Mouse (Mus musculus) embryonic facial prominence, embryonic 13.5 days (tissue): ENCODE data around the gene Snrpa. TPM values are rescaled to one million over a fixed set of nuclear protein-coding genes. Genes with fewer than 3 reads are reported as not detected.

Experiments
- ATAC-seq: fragments of 200-750 bp; cut with Nextera tagmentation; 2 replicates; pipeline ENCODE4 v1.8.0; 2017; ENCODE audit warnings: low read depth; ENCODE audit not compliant: insufficient number of reproducible peaks, insufficient read depth, low FRiP score, low TSS enrichment
- H3K27ac ChIP-seq: fragments of 300-500 bp; sonication (generic); 2 replicates; pipeline ENCODE4 v1.5.1; 2015; ENCODE audit warnings: moderate library complexity, mild to moderate bottlenecking, inconsistent platforms
- H3K27me3 ChIP-seq: fragments of 300-500 bp; sonication (generic); 2 replicates; pipeline ENCODE4 v1.6.1; 2015; ENCODE audit warnings: mild to moderate bottlenecking, inconsistent platforms
- H3K36me3 ChIP-seq: fragments of 300-500 bp; sonication (generic); 2 replicates; pipeline ENCODE4 v1.6.1; 2015; ENCODE audit warnings: mild to moderate bottlenecking, inconsistent platforms
- H3K4me1 ChIP-seq: fragments of 300-500 bp; sonication (generic); 2 replicates; pipeline ENCODE4 v1.6.1; 2015; ENCODE audit warnings: inconsistent platforms
- H3K4me2 ChIP-seq: fragments of 300-500 bp; sonication (generic); 2 replicates; pipeline ENCODE4 v1.6.1; 2015; ENCODE audit warnings: moderate library complexity, mild to moderate bottlenecking, inconsistent platforms
- H3K4me3 ChIP-seq: fragments of 300-500 bp; sonication (generic); 2 replicates; pipeline ENCODE4 v1.5.1; 2015; ENCODE audit warnings: mild to moderate bottlenecking, inconsistent platforms
- H3K9ac ChIP-seq: fragments of 300-500 bp; sonication (generic); 2 replicates; pipeline ENCODE4 v1.6.1; 2015; ENCODE audit warnings: mild to moderate bottlenecking, inconsistent platforms
- H3K9me3 ChIP-seq: fragments of 300-500 bp; sonication (generic); 2 replicates; pipeline ENCODE4 v1.6.1; 2016; ENCODE audit warnings: inconsistent platforms
- WGBS: fragments of 180-500 bp; shearing (Covaris S2); methylation state at CpG from one replicate; pipeline ENCODE4 v1.1.7; 2015; ENCODE audit warnings: mixed read lengths; 5-methylcytosine and 5-hydroxymethylcytosine counted together
- polyA plus RNA-seq: library from polyadenylated mRNA; unstranded; fragments of >200 nt; fragmentation: Nextera tagmentation; extraction: Ambion mirVana; gene quantifications from 2 replicates; pipeline ENCODE4 v1.2.1, GENCODE M21; 2015

The Snrpa gene
- polyA plus RNA-seq, 1 experiment from 2014 or later = 292 TPM

DNA sequence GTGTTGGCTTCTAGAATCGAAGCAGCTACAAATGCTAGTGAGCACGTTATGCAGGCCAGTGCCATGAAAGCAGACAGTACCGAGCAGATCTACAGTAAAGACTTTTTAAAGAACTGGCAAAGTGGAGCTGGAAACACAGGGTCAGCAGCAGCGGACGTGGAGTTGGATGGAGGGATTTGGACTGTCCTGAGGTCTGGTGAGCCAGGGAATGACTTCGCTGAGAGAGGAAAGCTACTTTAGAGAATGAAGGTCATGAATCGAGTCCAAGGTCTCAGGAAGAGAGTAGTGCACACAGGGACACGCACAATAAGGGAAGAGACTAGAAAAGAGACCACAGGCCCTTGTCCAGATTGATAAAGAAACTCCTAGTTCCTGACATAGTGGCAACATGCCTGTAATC is 1.6 kb upstream of the Snrpa start:
- ATAC-seq = no peak
- no peak overlapping the region for H3K4me3 ChIP-seq
- H3K27ac ChIP-seq = no peak overlapping the region
- WGBS = 90% methylated on average over 8 of the region's 8 CpGs
- H3K4me1 ChIP-seq = peaks cover 17% of the 10 kb centered on the region
- H3K9ac ChIP-seq = no peak overlapping the region
- H3K4me2 ChIP-seq = no peak overlapping the region
- H3K9me3 ChIP-seq = no peaks in the 10 kb centered on the region
- H3K27me3 ChIP-seq = no peaks in the 10 kb centered on the region
- H3K36me3 ChIP-seq = peaks cover 47% of the 10 kb centered on the region

DNA sequence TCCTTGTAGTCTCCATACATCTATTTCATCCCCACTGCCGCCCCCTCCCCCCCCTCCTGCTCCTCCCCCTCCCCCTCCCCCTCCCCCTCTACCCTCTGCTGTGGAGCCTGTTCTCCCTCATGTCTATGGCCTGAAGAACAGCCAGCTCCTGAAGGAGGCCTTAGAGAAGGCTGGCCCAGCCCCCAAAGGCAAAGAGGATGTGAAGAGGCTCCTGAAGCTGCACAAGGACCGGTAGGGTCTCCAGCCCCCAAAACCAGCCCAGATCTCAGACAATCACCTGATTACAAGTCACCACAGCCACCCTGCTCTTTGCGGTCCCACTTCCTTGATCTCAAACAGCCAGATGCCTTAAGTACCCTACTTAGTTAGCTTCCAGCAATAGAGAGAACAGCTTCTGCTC is 1.1 kb upstream of the Snrpa start:
- WGBS = 86% methylated on average over 2 of the region's 3 CpGs
- Histone ChIP-seq H3K4me2 (peak overlapping the region; percentile 95; the same call in 1 of the 2 replicates), H3K4me1 (peaks cover 17% of the 10 kb centered on the region), H3K9ac (no peak overlapping the region), H3K9me3 (no peaks in the 10 kb centered on the region), H3K27me3 (no peaks in the 10 kb centered on the region), H3K36me3 (peaks cover 48% of the 10 kb centered on the region), H3K4me3 (no peak overlapping the region), H3K27ac (no peak overlapping the region)
- no peak for ATAC-seq

DNA sequence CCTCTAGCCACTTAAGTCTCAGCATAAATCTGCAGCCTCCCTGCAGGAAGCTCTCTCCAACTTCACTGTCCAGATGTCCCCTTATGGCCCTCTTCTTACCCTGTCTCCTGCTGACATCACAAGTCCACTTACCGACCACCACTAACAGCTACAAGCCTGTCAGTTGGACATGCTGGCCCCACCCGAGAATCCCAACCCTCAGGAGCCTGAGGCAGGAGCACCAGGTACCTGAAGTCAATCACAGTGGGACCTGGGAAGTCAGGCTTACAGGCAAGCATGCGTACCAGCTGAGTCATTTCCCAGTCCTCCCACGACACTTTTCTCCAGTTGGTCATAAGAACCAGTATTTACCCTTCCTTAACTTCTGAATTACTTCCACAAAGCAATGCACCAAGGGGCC is 2.3 kb downstream of the Snrpa start:
- ATAC-seq = no peak
- Histone ChIP-seq H3K4me2 (peak overlapping the region; percentile 95; the same call in 1 of the 2 replicates), H3K27me3 (no peaks in the 10 kb centered on the region), H3K27ac (no peak overlapping the region), H3K9me3 (no peaks in the 10 kb centered on the region), H3K9ac (peak overlapping the region; percentile 2; the same call in 1 of the 2 replicates), H3K36me3 (peaks cover 68% of the 10 kb centered on the region), H3K4me3 (no peak overlapping the region), H3K4me1 (peaks cover 17% of the 10 kb centered on the region)
- 83% methylated on average over 4 of the region's 4 CpGs for WGBS

GRCm38 (mm10) chr7:27192434-27192833 is 3.6 kb downstream of the Snrpa start:
- Histone ChIP-seq H3K36me3 (peaks cover 69% of the 10 kb centered on the region), H3K9ac (no peak overlapping the region), H3K27me3 (no peaks in the 10 kb centered on the region), H3K9me3 (no peaks in the 10 kb centered on the region), H3K27ac (no peak overlapping the region), H3K4me2 (no peak overlapping the region), H3K4me1 (peaks cover 17% of the 10 kb centered on the region), H3K4me3 (no peak overlapping the region)
- no peak for ATAC-seq
- WGBS = 89% methylated on average over 5 of the region's 5 CpGs

- Histone ChIP-seq H3K4me3 (no peak overlapping the region), H3K4me2 (no peak overlapping the region), H3K27ac (no peak overlapping the region), H3K9me3 (no peaks in the 10 kb centered on the region), H3K9ac (no peak overlapping the region), H3K36me3 (peaks cover 97% of the 10 kb centered on the region), H3K4me1 (peaks cover 10% of the 10 kb centered on the region), H3K27me3 (no peaks in the 10 kb centered on the region)
- no peak for ATAC-seq
- WGBS = 95% methylated on average over 10 of the region's 10 CpGs
Measured at GRCm38 (mm10) chr7:27189271-27189931, 6.7 kb downstream of the Snrpa start.

GRCm38 (mm10) chr7:27185986-27186385 is 10.1 kb downstream of the Snrpa start:
- no peaks in the 10 kb centered on the region for H3K27me3 ChIP-seq
- no peaks in the 10 kb centered on the region for H3K9me3 ChIP-seq
- no peak for ATAC-seq
- 94% methylated on average over 5 of the region's 5 CpGs for WGBS
- no peak overlapping the region for H3K4me2 ChIP-seq
- peaks cover 78% of the 10 kb centered on the region for H3K36me3 ChIP-seq
- no peak overlapping the region for H3K27ac ChIP-seq
- no peak overlapping the region for H3K9ac ChIP-seq
- no peak overlapping the region for H3K4me3 ChIP-seq
- no peaks in the 10 kb centered on the region for H3K4me1 ChIP-seq

- H3K4me1 ChIP-seq = no peaks in the 10 kb centered on the region; the same call in 1 of the 2 replicates
- 70% methylated on average over 3 of the region's 3 CpGs for WGBS
- H3K9me3 ChIP-seq = no peaks in the 10 kb centered on the region
- H3K27ac ChIP-seq = no peak overlapping the region
- H3K4me2 ChIP-seq = no peak overlapping the region
- no peak for ATAC-seq
- H3K27me3 ChIP-seq = no peaks in the 10 kb centered on the region
- no peak overlapping the region for H3K9ac ChIP-seq
- H3K36me3 ChIP-seq = peaks cover 68% of the 10 kb centered on the region
- H3K4me3 ChIP-seq = no peak overlapping the region
Measured at GRCm38 (mm10) chr7:27184964-27185363, 11.1 kb downstream of the Snrpa start.

GRCm38 (mm10) chr7:27182498-27182897 is 13.6 kb downstream of the Snrpa start:
- Histone ChIP-seq H3K9ac (no peak overlapping the region), H3K36me3 (peaks cover 44% of the 10 kb centered on the region), H3K27ac (no peak overlapping the region), H3K4me1 (peaks cover 7% of the 10 kb centered on the region; the same call in 1 of the 2 replicates), H3K9me3 (no peaks in the 10 kb centered on the region), H3K4me2 (no peak overlapping the region), H3K4me3 (no peak overlapping the region), H3K27me3 (no peaks in the 10 kb centered on the region)
- 75% methylated on average over 1 of the region's 1 CpGs for WGBS
- no peak for ATAC-seq

DNA sequence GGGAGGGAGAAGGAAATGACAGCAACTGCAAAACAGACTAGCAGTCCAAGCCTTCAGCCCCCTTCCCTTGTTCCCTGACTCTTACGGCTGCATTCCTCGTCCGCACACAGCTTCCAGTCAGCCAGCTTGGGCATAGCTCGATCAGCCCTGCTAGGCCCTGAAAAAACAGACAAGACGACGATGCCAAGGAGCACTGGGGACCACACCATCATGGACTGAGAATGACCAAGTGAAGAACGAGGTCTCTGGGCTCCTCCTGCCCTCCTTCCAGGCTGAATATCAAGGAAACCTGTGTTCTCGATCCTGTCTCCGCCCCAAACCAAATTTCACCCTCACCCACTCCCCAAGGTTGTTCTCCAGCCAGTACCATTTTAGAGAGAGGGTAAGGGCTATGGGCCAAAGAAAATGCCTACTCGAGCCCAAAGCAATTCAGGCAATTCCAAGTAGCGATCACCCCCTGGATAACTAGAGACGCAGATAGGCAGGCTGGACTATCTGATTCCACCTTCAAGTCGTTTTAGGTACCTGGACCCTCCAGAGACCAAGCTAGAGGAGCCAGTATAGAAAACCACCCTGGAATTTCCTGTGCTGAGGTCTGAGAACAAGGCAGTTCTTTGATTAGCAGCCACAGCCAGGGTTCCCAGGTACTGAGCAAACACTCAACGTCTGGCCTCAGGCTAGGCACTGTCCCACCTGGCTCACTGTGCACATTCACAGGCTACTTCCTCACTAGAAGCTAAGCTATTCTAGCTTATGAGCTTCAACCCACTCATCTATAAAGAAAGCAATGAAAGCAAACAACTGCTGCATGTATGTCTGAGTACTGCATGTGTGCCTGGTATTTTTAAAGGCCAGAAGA is 15.0 kb downstream of the Snrpa start, which contains the start of the genes Gm21983 and Mia:
TSS of gene Gm21983 (minus strand) at position 250 of the 859 bp plus-strand sequence.
TSS of gene Mia (minus strand) at position 321 of the 859 bp plus-strand sequence.
- no peak for ATAC-seq
- Histone ChIP-seq H3K27ac (peak within 1 kb of the TSS; percentile 86), H3K4me3 (peak within 1 kb of the TSS; percentile 70), H3K4me2 (peak within 1 kb of the TSS; percentile 61), H3K9ac (peak within 1 kb of the TSS; percentile 60), H3K36me3 (peaks cover 29% of the 10 kb centered on the region), H3K4me1 (peaks cover 7% of the 10 kb centered on the region; the same call in 1 of the 2 replicates), H3K27me3 (no peaks in the 10 kb centered on the region), H3K9me3 (no peaks in the 10 kb centered on the region)
- WGBS = 61% methylated on average over 14 of the region's 14 CpGs

DNA sequence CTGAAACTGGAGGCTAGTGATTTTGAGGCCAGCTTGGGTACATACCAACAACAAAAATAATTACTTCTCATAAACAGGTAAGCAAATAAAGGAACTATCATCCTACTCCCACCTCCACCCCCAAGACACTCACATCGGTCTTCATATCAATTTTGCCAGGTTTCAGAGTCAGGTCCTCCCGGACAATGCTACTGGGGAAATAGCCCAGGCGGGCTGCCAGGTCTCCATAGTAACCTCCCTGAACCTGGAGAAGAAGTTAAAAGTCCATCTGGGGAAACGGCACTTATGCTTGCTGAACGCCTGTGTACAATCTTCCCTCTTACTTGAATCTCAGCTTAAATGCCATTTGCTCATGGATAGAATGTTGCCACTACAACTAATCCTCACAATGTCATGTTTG is 16.0 kb downstream of the Snrpa start:
- Histone ChIP-seq H3K4me1 (peaks cover 7% of the 10 kb centered on the region; the same call in 1 of the 2 replicates), H3K4me2 (peak overlapping the region; percentile 61), H3K4me3 (peak overlapping the region; percentile 70), H3K36me3 (peaks cover 22% of the 10 kb centered on the region), H3K27ac (0 out of 2 replicates have a peak overlapping the region, but pooled peaks have one; percentile 93), H3K9ac (0 out of 2 replicates have a peak overlapping the region, but pooled peaks have one; percentile 32), H3K27me3 (no peaks in the 10 kb centered on the region), H3K9me3 (no peaks in the 10 kb centered on the region)
- 79% methylated on average over 5 of the region's 5 CpGs for WGBS
- ATAC-seq = no peak

- Histone ChIP-seq H3K9ac (peak overlapping the region; percentile 55), H3K36me3 (peaks cover 22% of the 10 kb centered on the region), H3K4me3 (peak overlapping the region; percentile 70), H3K27ac (peak overlapping the region; percentile 93), H3K4me2 (peak overlapping the region; percentile 61), H3K9me3 (no peaks in the 10 kb centered on the region), H3K27me3 (no peaks in the 10 kb centered on the region), H3K4me1 (peaks cover 7% of the 10 kb centered on the region; the same call in 1 of the 2 replicates)
- WGBS = 49% methylated on average over 16 of the region's 16 CpGs
- ATAC-seq = no peak
Measured at GRCm38 (mm10) chr7:27179217-27179918, 16.7 kb downstream of the Snrpa start.
